Mouse (Mus musculus) small intestine, adult 2 months (tissue): ENCODE data around the gene Zfp691.

Source experiments
- CTCF ChIP-seq: fragments of 200-500 bp; IDR thresholded peaks from 2 replicates; pipeline ENCODE4 v1.5.1; 2012; ENCODE audit warnings: low read depth, mild to moderate bottlenecking, control low read depth, inconsistent platforms, low read length, moderate library complexity, mixed read lengths; ENCODE audit not compliant: insufficient replicate concordance, insufficient read length; ENCODE audit errors: extremely low read depth
- POLR2A ChIP-seq: fragments of 200-500 bp; IDR thresholded peaks from 2 replicates; pipeline ENCODE4 v1.6.1; 2012; ENCODE audit warnings: low read depth, mild to moderate bottlenecking, control low read depth, inconsistent platforms, low read length, moderate library complexity

DNA sequence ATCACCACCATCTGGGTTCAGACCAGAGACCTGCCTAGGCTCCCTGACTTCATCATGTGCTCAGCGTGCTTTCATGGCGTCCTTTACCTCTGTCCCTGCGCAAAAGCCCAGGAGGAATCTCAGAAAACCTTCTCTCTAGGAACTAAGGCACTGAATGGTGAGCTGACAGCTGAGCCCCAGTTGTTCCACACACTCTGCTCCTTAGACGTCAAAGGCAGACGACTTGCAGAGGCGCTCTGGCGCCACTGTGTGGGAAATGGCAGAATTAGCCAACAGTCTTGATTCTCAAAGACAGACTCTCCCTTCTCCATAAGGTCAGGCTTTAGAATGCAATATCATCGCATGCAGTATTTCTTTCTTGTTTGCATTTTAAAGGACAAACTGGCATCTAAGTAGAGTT is 30.7 kb upstream of the Zfp691 start:
- TF ChIP-seq POLR2A: no peak
- TF ChIP-seq CTCF: peak; percentile 71; the same call in 1 of the 2 replicates
